Mouse (Mus musculus): ENCODE results near the gene Gm10945. TPM values are rescaled to one million over a fixed set of nuclear protein-coding genes. Genes with fewer than 3 reads are reported as not detected.

The Gm10945 gene
- polyA plus RNA-seq (2017; shearing (Covaris generic)): not detected

DNA sequence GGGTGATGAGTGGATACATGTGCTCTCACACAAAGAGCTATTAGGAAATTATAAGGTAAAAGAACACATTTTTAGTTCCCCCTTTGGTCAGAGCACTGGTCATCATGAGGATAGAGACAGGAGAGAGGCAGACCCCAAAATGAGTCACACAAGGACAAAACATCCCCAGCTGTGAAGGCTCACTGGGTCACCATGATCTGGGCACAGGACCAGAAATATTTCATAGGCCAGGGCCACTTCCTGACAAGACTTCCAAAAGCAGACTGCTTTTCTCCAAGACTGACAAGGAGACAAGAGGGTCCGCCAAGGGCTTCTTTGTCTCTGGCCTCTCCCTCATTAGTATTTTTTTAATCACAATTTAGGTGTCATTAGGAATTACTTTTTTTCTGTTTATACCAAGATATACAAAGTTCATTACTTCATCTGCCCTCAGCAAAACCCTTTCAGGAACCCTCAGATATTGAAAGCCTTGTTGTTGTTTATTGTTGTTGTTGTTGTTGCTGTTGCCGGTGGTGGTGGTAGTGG is at the start of gene Gm10945:
Gene Gm10945 (minus strand): TSS at position 475 of the 525 bp plus-strand sequence.
- no peak for ATAC-seq

DNA sequence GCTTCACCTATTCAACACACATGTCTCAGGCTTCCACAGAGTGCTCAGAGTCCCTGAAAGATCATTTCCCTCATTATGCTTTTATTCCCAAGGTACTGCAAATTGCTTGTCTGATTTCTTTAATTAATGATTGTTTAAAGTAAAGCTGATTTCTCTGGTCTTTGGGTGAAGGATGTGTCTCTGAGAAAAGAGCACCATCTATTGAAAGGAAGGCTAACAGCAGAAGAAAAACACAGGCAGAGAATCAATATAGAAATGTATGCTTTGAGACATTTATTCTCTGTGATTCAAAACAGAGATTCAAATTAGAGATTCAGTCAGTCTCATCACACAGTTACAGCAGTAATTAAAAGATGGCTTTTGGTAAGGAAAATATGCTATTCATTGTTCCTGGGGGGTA is 28.7 kb upstream of the Gm10945 start:
- no peak for ATAC-seq

DNA sequence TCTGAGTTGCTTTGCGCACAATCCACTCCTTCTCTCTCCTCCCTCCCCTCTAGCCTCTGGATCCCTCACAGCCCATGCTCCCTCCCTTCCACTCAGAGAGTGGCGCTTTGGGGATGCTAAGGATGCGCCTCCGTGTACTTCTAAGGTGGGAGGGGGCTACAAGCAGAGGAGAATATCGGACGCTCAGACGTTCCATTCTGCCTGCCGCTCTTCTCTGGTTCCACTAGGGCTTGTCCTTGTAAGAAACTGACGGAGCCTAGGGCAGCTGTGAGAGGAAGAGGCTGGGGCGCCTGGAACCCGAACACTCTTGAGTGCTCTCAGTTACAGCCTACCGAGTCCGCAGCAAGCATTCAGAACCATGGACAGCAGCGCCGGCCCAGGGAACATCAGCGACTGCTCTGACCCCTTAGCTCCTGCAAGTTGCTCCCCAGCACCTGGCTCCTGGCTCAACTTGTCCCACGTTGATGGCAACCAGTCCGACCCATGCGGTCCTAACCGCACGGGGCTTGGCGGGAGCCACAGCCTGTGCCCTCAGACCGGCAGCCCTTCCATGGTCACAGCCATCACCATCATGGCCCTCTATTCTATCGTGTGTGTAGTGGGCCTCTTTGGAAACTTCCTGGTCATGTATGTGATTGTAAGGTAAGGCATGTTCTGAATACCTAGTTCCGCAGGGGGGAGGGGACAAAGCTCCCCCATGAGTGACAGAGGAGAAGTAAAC is 27.1 kb upstream of the Gm10945 start:
- ATAC-seq: no peak

DNA sequence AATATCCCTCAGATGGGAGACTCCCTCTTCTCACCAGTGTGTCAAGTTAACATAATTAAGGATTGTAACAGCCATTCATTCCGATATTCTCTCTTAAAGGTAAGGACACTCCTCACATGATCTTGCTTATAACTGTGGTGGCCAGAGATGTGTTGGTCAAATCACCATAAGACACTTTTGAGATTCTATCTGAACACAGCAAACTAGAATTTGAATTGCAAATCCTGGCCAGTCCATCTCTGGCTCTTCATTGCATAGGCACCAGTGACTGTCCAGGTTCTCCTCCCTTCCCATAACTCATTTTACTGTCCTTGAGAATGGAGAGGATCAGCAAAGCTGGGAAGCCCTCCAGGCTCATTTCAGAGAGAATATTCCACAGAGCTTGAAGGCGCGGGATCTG is 3.4 kb downstream of the Gm10945 start, which contains the start of gene Oprm1:
Gene Oprm1 (plus strand): TSS at position 301 of the 400 bp plus-strand sequence.
- no peak for ATAC-seq

DNA sequence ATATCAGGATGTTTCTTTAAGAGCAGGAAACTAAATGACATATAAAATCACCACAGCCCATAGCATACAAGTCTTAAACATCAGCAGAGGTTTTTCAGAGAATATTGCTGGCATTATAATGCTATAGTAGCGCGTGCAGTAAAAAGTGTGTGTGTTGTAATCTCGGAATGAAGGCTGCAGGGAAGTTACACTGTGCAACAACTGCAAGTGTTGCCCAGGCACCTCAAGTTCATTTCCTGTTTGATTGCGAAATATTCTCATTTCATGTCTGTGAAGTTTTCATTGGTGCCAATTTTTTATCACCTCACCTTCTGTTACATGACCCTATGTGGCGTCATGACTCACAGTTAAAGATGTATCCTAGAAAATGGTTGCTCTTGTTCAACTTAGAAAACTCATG is 8.2 kb downstream of the Gm10945 start:
- no peak for ATAC-seq

DNA sequence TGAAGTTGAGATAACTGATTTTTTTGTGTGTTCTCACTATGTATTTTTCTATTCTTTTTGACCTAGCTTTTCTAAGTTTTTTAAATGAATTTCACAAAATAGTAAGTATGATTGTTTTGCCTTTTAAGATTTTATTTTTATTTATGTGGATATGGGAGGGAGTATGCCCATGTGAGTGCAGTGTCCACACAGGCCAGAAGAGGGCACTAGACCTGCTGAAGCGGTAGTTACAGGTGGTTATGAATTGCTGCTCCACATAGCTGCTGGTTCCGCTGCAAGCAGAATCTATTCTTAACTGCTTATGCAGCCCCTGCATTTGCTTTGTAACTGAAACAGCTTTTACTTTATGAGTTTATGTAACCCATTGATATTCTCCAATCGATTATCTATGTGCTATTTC is 33.1 kb downstream of the Gm10945 start:
- ATAC-seq: no peak

DNA sequence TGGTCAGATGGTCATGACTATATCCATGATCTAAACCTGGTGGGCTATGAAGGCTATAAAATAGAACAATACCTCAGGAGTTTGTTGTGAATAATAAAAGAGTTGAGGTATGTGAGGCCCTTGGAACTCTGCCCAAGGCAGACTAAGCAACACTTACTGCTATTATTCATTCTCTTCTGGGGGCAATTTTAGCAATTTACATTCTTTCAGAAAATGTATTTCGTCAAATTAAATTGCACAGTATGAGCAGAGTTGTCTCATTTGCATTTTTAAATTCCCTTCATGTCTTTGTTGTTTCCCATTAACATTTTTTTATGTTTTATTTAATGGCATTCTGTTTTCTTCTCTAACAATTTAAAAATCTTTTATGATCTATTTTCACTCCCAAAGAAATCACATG is 37.8 kb downstream of the Gm10945 start:
- ATAC-seq: no peak

DNA sequence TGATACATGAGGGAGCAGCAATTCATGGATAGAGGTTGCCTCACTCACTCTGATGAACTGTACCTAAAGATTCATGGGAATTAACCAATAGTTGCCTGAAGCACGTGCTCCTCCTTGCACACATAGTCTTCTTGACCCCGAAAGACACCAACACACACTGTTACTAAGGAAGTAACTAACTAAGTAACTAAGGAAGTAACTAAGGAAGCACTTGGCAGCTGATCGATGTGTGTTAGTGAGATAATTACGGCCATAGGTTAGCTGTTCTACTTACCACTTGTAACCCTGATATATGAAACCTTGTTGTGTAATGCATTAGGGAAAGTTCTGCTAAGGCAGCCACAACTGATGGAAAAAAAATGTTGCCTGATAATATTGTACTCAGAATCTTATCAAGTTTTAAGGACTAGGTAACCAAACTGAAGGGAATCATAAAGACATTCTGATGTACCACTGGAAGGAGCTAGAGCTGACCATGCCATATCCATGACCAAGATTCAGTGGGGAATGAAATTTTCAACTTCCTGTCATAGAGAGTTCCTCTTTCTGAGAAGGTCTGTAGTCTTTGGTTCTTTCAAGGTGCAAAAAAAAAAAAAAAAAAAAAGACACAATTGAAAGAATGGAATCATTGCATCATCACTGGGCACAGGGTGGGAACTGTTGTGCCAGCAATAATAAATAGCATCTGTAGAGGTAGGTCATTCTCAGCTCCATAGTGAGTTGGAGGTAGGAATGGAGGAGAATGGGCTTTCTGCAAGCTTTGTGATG is 44.2 kb downstream of the Gm10945 start:
- no peak for ATAC-seq

DNA sequence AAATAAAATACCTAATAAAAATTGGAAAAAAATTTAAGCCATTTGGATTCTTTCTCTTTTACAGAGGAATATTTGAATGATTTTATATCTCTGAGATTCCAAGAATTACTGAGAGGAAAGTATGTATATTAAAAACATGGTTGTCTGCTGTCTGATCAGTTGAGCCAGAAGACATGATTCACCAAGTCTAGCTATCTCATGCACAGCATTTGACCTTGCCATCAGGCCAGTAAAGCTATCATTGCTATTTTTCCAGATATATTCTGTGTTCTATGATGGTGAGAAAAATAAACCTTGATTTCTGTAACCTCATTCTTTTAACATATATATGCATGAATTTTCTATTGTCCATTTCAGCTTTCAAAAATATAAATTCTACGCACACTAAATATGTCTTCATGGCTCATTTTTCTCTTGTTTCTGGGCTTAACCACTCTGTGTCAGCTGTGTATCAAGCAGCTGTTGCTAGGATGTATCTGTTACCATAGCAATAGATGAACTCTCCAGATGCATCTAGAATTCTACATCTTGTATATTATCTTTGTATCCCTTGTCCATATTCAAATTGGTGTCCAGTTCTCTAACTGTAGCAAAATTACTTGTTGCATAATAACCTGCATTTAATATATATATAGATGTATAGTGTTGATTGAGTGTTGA is 56.2 kb downstream of the Gm10945 start:
- no peak for ATAC-seq

DNA sequence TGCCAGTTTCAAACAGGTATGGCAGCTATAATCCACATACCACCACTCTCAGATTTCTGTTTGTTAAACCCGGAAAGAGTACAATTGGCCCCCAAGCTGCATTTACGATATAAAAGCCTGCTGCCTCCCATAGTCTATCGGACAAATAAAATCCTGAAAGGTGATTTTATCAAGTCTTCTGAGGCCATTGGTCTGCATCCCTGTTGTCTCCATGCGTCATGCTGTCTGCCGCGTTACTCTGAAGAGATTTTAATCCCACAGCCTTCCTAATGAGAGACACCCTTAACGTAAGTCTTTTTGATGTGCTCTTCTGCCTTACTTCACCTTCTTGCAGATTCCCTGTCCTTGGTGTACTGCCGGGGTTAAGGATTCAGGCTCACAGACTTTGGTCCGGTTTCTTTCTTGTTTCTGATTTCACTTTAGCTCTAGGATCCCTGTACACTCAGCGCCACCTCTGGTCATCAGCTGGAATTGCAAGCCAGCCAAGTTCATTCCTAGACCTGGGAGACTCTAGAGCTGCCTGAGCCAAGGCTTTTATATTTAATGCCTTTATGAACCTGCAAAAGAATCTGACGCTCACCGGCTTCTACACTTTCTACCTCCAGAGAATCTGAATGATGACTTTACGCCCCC is 67.2 kb downstream of the Gm10945 start:
- no peak for ATAC-seq

Other genes with a start within 250 kb of the Gm10945 start
- 1 to 10 TPM in 2 of 3 experiments, under 1 TPM in 1; 0.69 to 2.4 (median 1.1) TPM for gene Oprm1, start 3.3 kb downstream of the Gm10945 start, polyA plus RNA-seq (2017; shearing (Covaris generic))

All from inflammation-experienced regulatory T-cells, adult 6 months (primary cell).